Mouse (Mus musculus): ENCODE results near the gene Atxn7l3. TPM values are rescaled to one million over a fixed set of nuclear protein-coding genes. Genes with fewer than 3 reads are reported as not detected.
"Not testable (repeated sequence)": the region's sequence is repeated elsewhere in the genome, so short reads cannot be mapped to it uniquely, and the experiment has no call there.

The Atxn7l3 gene
- polyA plus RNA-seq, 2 experiments = 3.6 to 11.6 TPM

DNA sequence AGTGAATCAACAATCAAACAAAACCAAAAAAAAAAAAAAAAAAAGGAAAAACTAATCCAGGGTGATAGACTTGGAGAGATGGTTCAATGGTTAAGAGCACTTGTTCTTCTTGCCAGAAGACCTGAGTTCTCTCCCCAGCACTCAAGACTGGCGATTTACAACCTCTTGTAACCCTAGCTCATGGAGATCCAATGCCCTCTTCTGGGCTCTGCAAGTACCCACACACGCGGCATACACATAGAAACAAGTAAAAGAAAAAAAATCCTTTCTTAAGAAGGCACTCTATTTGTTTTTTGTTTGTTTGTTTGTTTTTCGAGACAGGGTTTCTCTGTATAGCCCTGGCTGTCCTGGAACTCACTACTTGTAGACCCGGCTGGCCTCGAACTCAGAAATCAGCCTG is 12.5 kb downstream of the Atxn7l3 start:
- Histone ChIP-seq H3K4me2 (ENCODE audit: low read depth) (peak overlapping the region; percentile 69), H3K27me3 (ENCODE audit: control insufficient read depth, insufficient read depth, low read length) (no peaks in the 10 kb centered on the region), H3K27ac (peak overlapping the region; percentile 68), H3K9ac (replicated peaks) (peak overlapping the region; percentile 31; the same call in 1 of the 2 replicates), H3K4me3 (ENCODE audit: insufficient read depth in 1 of 2, low read depth in 2 of 2, low read length in 2 of 2) (peak overlapping the region in 1 of 2 experiments; percentile 78; a peak in 2 of 4 replicates), H3K9me3 (ENCODE audit: control insufficient read depth, low read length) (no peaks in the 10 kb centered on the region), H3K4me1 (replicated peaks; ENCODE audit: control insufficient read depth in 2 of 2, insufficient read depth in 2 of 2, low read length in 1 of 2) (peaks cover 9 to 24% of the 10 kb centered on the region in 2 experiments), H3K36me3 (replicated peaks; ENCODE audit: control insufficient read depth, insufficient read depth, low read depth) (peaks cover 2% of the 10 kb centered on the region)
- ATAC-seq (ENCODE audit: insufficient read depth) (no peak), DNase-seq (ENCODE audit: low read depth in 3 of 3, low spot score in 3 of 3) (peak in 1 of 3 experiments; percentile 18)
- 0 out of 2 replicates have a peak, but pooled peaks have one; percentile 21 for TF ChIP-seq CTCF (IDR thresholded peaks at IDR 0.05; ENCODE audit: low read depth)
- no peak for TF ChIP-seq EP300 (IDR thresholded peaks at IDR 0.05; ENCODE audit: low read depth)
- 74% methylated on average over 6 of the region's 6 CpGs for WGBS (ENCODE audit: insufficient replicate concordance)

- H3K36me3 ChIP-seq (replicated peaks; ENCODE audit: control insufficient read depth, insufficient read depth, low read depth); DNase-seq (ENCODE audit: low read depth in 3 of 3, low spot score in 3 of 3); ATAC-seq (ENCODE audit: insufficient read depth); H3K27me3 ChIP-seq (ENCODE audit: control insufficient read depth, insufficient read depth, low read length); H3K4me2 ChIP-seq (ENCODE audit: low read depth); H3K9ac ChIP-seq (replicated peaks); H3K27ac ChIP-seq; H3K4me3 ChIP-seq (ENCODE audit: insufficient read depth in 1 of 2, low read depth in 2 of 2, low read length in 2 of 2); H3K4me1 ChIP-seq (replicated peaks; ENCODE audit: control insufficient read depth in 2 of 2, insufficient read depth in 2 of 2, low read length in 1 of 2); H3K9me3 ChIP-seq (ENCODE audit: control insufficient read depth, low read length): not testable (repeated sequence)
- WGBS (ENCODE audit: insufficient replicate concordance) = 65% methylated on average over 6 of the region's 6 CpGs
These were observed 16.2 kb downstream of the Atxn7l3 start for GRCm38 (mm10) chr11:102280267-102280666.

GRCm38 (mm10) chr11:102279595-102279994 is 16.8 kb downstream of the Atxn7l3 start:
- Histone ChIP-seq H3K27me3 (ENCODE audit: control insufficient read depth, insufficient read depth, low read length) (no peaks in the 10 kb centered on the region), H3K4me2 (ENCODE audit: low read depth) (no peak overlapping the region), H3K4me1 (replicated peaks; ENCODE audit: control insufficient read depth in 2 of 2, insufficient read depth in 2 of 2, low read length in 1 of 2) (peaks cover 6 to 7% of the 10 kb centered on the region in 2 experiments), H3K36me3 (replicated peaks; ENCODE audit: control insufficient read depth, insufficient read depth, low read depth) (no peaks in the 10 kb centered on the region), H3K9me3 (ENCODE audit: control insufficient read depth, low read length) (no peaks in the 10 kb centered on the region), H3K4me3 (ENCODE audit: insufficient read depth in 1 of 2, low read depth in 2 of 2, low read length in 2 of 2) (no peak overlapping the region), H3K9ac (replicated peaks) (no peak overlapping the region), H3K27ac (no peak overlapping the region)
- TF ChIP-seq EP300 (IDR thresholded peaks at IDR 0.05; ENCODE audit: low read depth) (no peak), CTCF (IDR thresholded peaks at IDR 0.05; ENCODE audit: low read depth) (no peak)
- DNase-seq (ENCODE audit: low read depth in 3 of 3, low spot score in 3 of 3) (no peak), ATAC-seq (ENCODE audit: insufficient read depth) (no peak)
- 70% methylated on average over 3 of the region's 3 CpGs for WGBS (ENCODE audit: insufficient replicate concordance)

DNA sequence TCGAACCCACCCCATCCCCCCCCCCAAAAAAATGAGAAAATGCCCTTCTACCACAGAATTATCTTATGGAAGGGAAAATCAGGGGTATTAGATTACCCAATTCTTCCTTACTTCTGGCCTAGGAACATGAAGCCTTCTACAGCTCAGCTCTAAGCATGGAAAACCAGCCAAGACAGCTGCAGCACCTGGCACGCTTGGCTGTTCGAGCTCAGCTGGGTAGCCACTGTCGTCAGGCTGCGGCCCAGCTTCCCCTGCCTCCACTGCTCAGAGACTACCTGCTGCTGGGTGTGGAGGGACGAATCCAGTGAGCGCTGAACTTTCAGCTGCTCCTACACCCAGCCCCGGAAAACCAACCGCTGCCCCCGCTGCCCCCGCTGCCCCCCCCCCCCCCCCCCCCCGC is 18.7 kb downstream of the Atxn7l3 start:
- no peak overlapping the region for H3K9ac ChIP-seq (replicated peaks)
- no peaks in the 10 kb centered on the region; a peak in 3 of 4 replicates for H3K4me1 ChIP-seq (replicated peaks; ENCODE audit: control insufficient read depth in 2 of 2, insufficient read depth in 2 of 2, low read length in 1 of 2)
- 69% methylated on average over 12 of the region's 12 CpGs for WGBS (ENCODE audit: insufficient replicate concordance)
- no peak overlapping the region for H3K27ac ChIP-seq
- H3K9me3 ChIP-seq (ENCODE audit: control insufficient read depth, low read length) = no peaks in the 10 kb centered on the region
- no peak for DNase-seq (ENCODE audit: low read depth in 3 of 3, low spot score in 3 of 3)
- H3K4me2 ChIP-seq (ENCODE audit: low read depth) = no peak overlapping the region
- no peak for TF ChIP-seq CTCF (IDR thresholded peaks at IDR 0.05; ENCODE audit: low read depth)
- TF ChIP-seq EP300 (IDR thresholded peaks at IDR 0.05; ENCODE audit: low read depth) = no peak
- H3K27me3 ChIP-seq (ENCODE audit: control insufficient read depth, insufficient read depth, low read length) = no peaks in the 10 kb centered on the region
- H3K36me3 ChIP-seq (replicated peaks; ENCODE audit: control insufficient read depth, insufficient read depth, low read depth) = no peaks in the 10 kb centered on the region
- ATAC-seq (ENCODE audit: insufficient read depth) = no peak
- H3K4me3 ChIP-seq (ENCODE audit: insufficient read depth in 1 of 2, low read depth in 2 of 2, low read length in 2 of 2) = no peak overlapping the region

DNA sequence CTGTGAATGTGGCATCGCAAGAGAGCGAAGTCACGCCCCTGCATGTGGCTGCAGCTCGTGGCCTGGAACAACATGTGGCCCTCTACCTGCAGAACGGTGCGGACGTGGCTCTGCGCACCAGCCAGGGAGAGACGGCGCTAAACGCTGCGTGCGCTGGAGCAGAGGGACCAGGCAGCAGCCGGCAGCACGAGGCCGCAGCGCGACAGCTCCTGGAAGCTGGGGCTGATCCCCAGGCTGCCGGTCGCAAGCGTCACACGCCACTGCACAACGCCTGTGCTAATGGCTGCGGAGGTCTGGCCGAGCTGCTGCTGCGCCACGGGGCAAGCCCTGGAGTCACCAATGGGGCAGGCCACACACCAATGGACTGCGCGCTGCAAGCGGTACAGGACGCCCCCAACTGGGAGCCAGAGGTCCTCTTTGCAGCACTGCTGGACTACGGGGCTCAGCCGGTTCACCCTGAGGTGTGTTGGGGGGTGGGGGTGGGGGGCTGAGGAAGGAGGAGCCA is 20.0 kb downstream of the Atxn7l3 start:
- no peaks in the 10 kb centered on the region for H3K9me3 ChIP-seq (ENCODE audit: control insufficient read depth, low read length)
- WGBS (ENCODE audit: insufficient replicate concordance) = 4% methylated on average over 33 of the region's 33 CpGs
- ATAC-seq (ENCODE audit: insufficient read depth) = peak; percentile 65

More for the DNA sequence above, 20.0 kb downstream of the Atxn7l3 start:
- Histone ChIP-seq H3K36me3 (replicated peaks; ENCODE audit: control insufficient read depth, insufficient read depth, low read depth) (no peaks in the 10 kb centered on the region), H3K9ac (replicated peaks) (peak overlapping the region; percentile 51), H3K27me3 (ENCODE audit: control insufficient read depth, insufficient read depth, low read length) (no peaks in the 10 kb centered on the region), H3K4me3 (ENCODE audit: insufficient read depth in 1 of 2, low read depth in 2 of 2, low read length in 2 of 2) (peak overlapping the region; percentile 26 to 43), H3K4me1 (replicated peaks; ENCODE audit: control insufficient read depth in 2 of 2, insufficient read depth in 2 of 2, low read length in 1 of 2) (no peaks in the 10 kb centered on the region; a peak in 3 of 4 replicates), H3K4me2 (ENCODE audit: low read depth) (peak overlapping the region; percentile 61), H3K27ac (no peak overlapping the region)
- DNase-seq (ENCODE audit: low read depth in 3 of 3, low spot score in 3 of 3) = peak in 1 of 3 experiments; percentile 5
- no peak for TF ChIP-seq EP300 (IDR thresholded peaks at IDR 0.05; ENCODE audit: low read depth)
- TF ChIP-seq CTCF (IDR thresholded peaks at IDR 0.05; ENCODE audit: low read depth) = no peak

Data from liver, embryonic 14.5 days (tissue).